Mouse (Mus musculus): ENCODE measurements at regions not wholly inside any gene's neighbourhood (a gene's known extent, or its start where the extent isn't known, plus 50 kb on each side); places are given as distances from the start of the nearest gene placed in this dataset.

DNA sequence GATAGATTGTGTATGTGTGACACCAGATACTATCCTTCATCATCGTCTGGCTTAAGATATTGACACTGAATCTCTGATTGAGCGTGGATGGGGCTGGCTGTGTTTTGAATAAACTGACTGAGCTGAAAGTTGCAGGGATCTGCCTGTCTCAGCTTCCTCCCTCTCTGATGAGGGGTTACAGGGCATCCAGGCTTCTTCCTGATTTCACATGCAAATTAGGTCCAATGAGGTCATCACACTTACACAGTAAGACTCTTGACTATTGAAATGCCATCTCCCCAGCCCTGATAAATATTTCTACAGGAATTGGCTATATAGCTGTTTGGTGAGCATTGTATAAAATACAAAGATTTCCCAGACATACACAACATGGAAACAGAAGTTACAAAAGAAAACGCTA, 113.1 kb upstream of the Adgrl2 start:
- WGBS: 89% methylated on average over 3 of the region's 3 CpGs
- Histone ChIP-seq H3K4me1 (replicated peaks; ENCODE audit: control insufficient read depth, insufficient read depth, low read length) (no peaks in the 10 kb centered on the region), H3K36me3 (ENCODE audit: control insufficient read depth, insufficient read depth, low read length) (no peaks in the 10 kb centered on the region)

DNA sequence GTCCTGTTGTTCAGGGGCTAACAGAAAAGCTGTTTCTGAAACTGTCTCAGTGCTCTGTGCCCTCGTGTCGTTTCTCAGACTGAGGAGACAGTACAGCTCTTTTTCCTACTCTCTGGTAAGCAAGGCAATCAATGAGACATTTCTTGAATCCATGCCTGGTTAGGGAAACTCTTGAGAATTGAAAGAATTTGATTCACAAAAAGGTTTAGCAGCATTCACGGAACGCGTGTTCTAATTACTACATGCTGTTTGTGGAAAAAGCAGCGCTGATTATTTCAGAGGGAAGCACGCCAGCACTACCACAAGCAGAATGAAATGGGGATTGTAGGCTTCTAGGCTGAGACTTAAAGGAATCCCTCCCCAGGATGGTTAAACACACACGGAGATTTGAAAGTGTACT, 112.5 kb upstream of the Adgrl2 start:
- 91% methylated on average over 8 of the region's 8 CpGs for WGBS
- no peaks in the 10 kb centered on the region for H3K27me3 ChIP-seq (ENCODE audit: control insufficient read depth, insufficient read depth, low read length)

More for the DNA sequence above, 113.1 kb upstream of the Adgrl2 start:
- no peak overlapping the region for H3K4me3 ChIP-seq (ENCODE audit: control insufficient read depth, insufficient read depth, low read length)
- H3K27ac ChIP-seq (ENCODE audit: control insufficient read depth, insufficient read depth, low read length): no peak overlapping the region
- no peak for DNase-seq
- no peaks in the 10 kb centered on the region for H3K27me3 ChIP-seq (ENCODE audit: control insufficient read depth, insufficient read depth, low read length)
- TF ChIP-seq CTCF (IDR thresholded peaks at IDR 0.05; ENCODE audit: borderline replicate concordance, control insufficient read depth, extremely low read depth, insufficient read depth, low read length, poor library complexity) (no peak), POLR2A (IDR thresholded peaks at IDR 0.05; ENCODE audit: control insufficient read depth, extremely low read depth, insufficient read depth, low read length, poor library complexity) (no peak)

DNA sequence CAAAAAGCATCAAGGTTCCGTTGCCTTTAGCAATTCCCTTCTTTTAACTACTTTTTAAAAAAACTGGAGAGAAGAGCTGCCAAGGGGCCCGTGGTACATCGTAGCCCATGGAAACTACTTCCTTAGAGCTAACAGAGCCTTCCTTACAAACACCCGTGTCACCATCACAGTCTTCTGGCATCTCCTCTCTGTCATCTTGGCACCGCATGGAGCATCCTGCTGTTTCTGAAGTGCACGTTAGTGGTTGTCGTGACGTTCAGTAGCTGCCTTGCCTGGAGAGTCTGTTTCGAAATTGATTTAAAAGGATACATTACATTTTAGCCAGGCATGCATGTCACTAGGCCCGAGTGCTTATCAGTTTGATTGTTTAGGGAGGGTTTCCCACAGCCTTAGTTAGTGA, 111.4 kb upstream of the Adgrl2 start:
- 94% methylated on average over 10 of the region's 10 CpGs for WGBS
- no peaks in the 10 kb centered on the region for H3K4me1 ChIP-seq (replicated peaks; ENCODE audit: control insufficient read depth, insufficient read depth, low read length)
- H3K36me3 ChIP-seq (ENCODE audit: control insufficient read depth, insufficient read depth, low read length): no peaks in the 10 kb centered on the region
- no peak for DNase-seq
- H3K4me3 ChIP-seq (ENCODE audit: control insufficient read depth, insufficient read depth, low read length): no peak overlapping the region
- no peak for TF ChIP-seq CTCF (IDR thresholded peaks at IDR 0.05; ENCODE audit: borderline replicate concordance, control insufficient read depth, extremely low read depth, insufficient read depth, low read length, poor library complexity)
- no peak overlapping the region for H3K27ac ChIP-seq (ENCODE audit: control insufficient read depth, insufficient read depth, low read length)
- H3K27me3 ChIP-seq (ENCODE audit: control insufficient read depth, insufficient read depth, low read length): no peaks in the 10 kb centered on the region

More for the DNA sequence above, 112.5 kb upstream of the Adgrl2 start:
- TF ChIP-seq CTCF (IDR thresholded peaks at IDR 0.05; ENCODE audit: borderline replicate concordance, control insufficient read depth, extremely low read depth, insufficient read depth, low read length, poor library complexity) (no peak), POLR2A (IDR thresholded peaks at IDR 0.05; ENCODE audit: control insufficient read depth, extremely low read depth, insufficient read depth, low read length, poor library complexity) (no peak)
- no peaks in the 10 kb centered on the region for H3K4me1 ChIP-seq (replicated peaks; ENCODE audit: control insufficient read depth, insufficient read depth, low read length)
- H3K36me3 ChIP-seq (ENCODE audit: control insufficient read depth, insufficient read depth, low read length): no peaks in the 10 kb centered on the region
- no peak overlapping the region for H3K27ac ChIP-seq (ENCODE audit: control insufficient read depth, insufficient read depth, low read length)
- no peak for DNase-seq
- no peak overlapping the region for H3K4me3 ChIP-seq (ENCODE audit: control insufficient read depth, insufficient read depth, low read length)

DNA sequence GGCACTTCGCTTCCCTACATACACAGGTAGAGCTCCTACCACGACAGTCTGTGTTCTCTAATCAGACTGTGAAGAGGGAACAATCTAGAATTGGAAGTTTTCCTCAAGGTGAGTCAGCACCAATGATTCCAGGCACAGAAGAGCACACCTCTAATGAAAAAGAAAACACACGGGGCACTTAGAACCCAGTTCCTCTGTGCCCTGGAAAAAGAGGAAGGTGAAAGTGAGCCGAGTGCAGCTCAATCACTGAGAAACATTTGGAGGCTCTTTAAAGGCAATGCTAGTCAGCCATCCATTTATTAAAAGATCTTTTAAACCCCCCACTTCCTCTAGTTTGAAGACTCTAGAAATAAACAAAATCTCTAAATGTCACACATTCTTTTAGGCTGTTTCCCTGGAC, 108.4 kb upstream of the Adgrl2 start:
- TF ChIP-seq CTCF (IDR thresholded peaks at IDR 0.05; ENCODE audit: borderline replicate concordance, control insufficient read depth, extremely low read depth, insufficient read depth, low read length, poor library complexity) (no peak), POLR2A (IDR thresholded peaks at IDR 0.05; ENCODE audit: control insufficient read depth, extremely low read depth, insufficient read depth, low read length, poor library complexity) (no peak)
- H3K27me3 ChIP-seq (ENCODE audit: control insufficient read depth, insufficient read depth, low read length): no peaks in the 10 kb centered on the region
- no peak overlapping the region for H3K27ac ChIP-seq (ENCODE audit: control insufficient read depth, insufficient read depth, low read length)
- WGBS: 26% methylated on average over 4 of the region's 4 CpGs
- no peaks in the 10 kb centered on the region for H3K4me1 ChIP-seq (replicated peaks; ENCODE audit: control insufficient read depth, insufficient read depth, low read length)
- no peak overlapping the region for H3K4me3 ChIP-seq (ENCODE audit: control insufficient read depth, insufficient read depth, low read length)
- DNase-seq: no peak
- H3K36me3 ChIP-seq (ENCODE audit: control insufficient read depth, insufficient read depth, low read length): no peaks in the 10 kb centered on the region

DNA sequence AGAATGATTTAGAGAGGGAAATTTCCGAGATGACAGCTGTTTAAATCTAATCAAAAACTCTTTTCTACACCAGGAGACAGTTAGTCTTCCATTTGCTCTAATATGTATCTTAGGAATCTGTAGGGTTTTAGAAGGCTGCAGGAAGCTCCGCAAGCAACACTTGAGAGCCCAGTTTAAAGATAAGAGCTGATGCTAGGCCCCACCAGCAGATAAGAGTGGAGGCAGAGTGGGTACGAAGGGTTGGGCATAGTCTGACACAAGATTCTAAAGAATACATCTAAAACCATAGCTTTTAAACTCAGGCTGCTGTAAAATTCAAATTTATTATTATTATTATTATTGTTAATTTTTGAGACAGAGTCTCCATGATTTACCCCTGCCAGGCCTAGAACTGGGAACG, 106.7 kb upstream of the Adgrl2 start:
- Histone ChIP-seq H3K4me1 (replicated peaks; ENCODE audit: control insufficient read depth, insufficient read depth, low read length) (no peaks in the 10 kb centered on the region), H3K4me3 (ENCODE audit: control insufficient read depth, insufficient read depth, low read length) (no peak overlapping the region), H3K27me3 (ENCODE audit: control insufficient read depth, insufficient read depth, low read length) (no peaks in the 10 kb centered on the region), H3K27ac (ENCODE audit: control insufficient read depth, insufficient read depth, low read length) (no peak overlapping the region), H3K36me3 (ENCODE audit: control insufficient read depth, insufficient read depth, low read length) (no peaks in the 10 kb centered on the region)
- TF ChIP-seq POLR2A (IDR thresholded peaks at IDR 0.05; ENCODE audit: control insufficient read depth, extremely low read depth, insufficient read depth, low read length, poor library complexity) (no peak), CTCF (IDR thresholded peaks at IDR 0.05; ENCODE audit: borderline replicate concordance, control insufficient read depth, extremely low read depth, insufficient read depth, low read length, poor library complexity) (no peak)
- DNase-seq: no peak
- WGBS: 89% methylated on average over 4 of the region's 4 CpGs

DNA sequence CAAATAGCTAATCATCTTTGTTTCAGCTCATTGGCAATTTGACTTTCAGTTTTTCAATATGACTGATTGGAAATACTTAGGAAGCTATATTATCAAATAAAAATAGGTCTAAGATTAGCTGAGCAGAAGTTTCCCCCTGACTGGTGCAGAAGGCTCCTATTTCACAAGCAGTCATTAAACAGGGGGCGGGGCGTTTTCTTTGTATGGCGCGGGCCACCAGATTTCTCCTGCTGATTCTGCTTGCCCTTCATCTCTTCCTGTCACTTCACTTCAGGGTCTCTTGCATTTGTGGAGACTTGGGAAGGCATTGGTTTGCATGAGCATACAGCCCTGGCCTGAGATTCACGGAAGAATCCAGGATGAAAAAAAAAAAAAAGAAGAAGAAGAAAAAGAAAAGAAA, 102.3 kb upstream of the Adgrl2 start:
- no peak overlapping the region for H3K4me3 ChIP-seq (ENCODE audit: control insufficient read depth, insufficient read depth, low read length)
- WGBS: 67% methylated on average over 5 of the region's 5 CpGs
- no peak for DNase-seq
- H3K36me3 ChIP-seq (ENCODE audit: control insufficient read depth, insufficient read depth, low read length): no peaks in the 10 kb centered on the region
- H3K27ac ChIP-seq (ENCODE audit: control insufficient read depth, insufficient read depth, low read length): no peak overlapping the region
- no peaks in the 10 kb centered on the region for H3K27me3 ChIP-seq (ENCODE audit: control insufficient read depth, insufficient read depth, low read length)
- H3K4me1 ChIP-seq (replicated peaks; ENCODE audit: control insufficient read depth, insufficient read depth, low read length): no peaks in the 10 kb centered on the region
- TF ChIP-seq POLR2A (IDR thresholded peaks at IDR 0.05; ENCODE audit: control insufficient read depth, extremely low read depth, insufficient read depth, low read length, poor library complexity) (no peak), CTCF (IDR thresholded peaks at IDR 0.05; ENCODE audit: borderline replicate concordance, control insufficient read depth, extremely low read depth, insufficient read depth, low read length, poor library complexity) (no peak)

DNA sequence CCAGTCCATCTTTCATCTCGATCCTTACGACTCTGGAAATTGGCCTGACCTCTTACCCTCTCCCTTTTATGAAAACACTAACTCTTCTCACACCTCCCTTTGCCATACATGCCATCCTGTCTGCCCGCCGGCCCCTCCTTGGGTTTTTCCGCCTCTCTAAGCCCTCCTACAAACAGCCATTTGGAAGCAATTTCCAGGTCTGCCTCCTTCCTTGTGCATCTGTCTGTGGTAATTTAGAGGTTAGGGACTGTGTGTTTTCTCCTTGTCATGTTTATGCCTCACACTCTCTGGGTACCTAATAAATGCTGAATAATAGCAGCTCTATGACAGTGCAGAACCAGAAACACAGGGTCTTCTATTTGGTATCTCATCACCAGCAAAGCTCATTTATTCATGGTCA, 99.7 kb upstream of the Adgrl2 start:
- Histone ChIP-seq H3K4me3 (ENCODE audit: control insufficient read depth, insufficient read depth, low read length) (no peak overlapping the region), H3K4me1 (replicated peaks; ENCODE audit: control insufficient read depth, insufficient read depth, low read length) (peaks cover 6% of the 10 kb centered on the region)
- 91% methylated on average over 5 of the region's 5 CpGs for WGBS

More for the DNA sequence above, 99.7 kb upstream of the Adgrl2 start:
- H3K27me3 ChIP-seq (ENCODE audit: control insufficient read depth, insufficient read depth, low read length): no peaks in the 10 kb centered on the region
- no peak overlapping the region for H3K27ac ChIP-seq (ENCODE audit: control insufficient read depth, insufficient read depth, low read length)
- no peaks in the 10 kb centered on the region for H3K36me3 ChIP-seq (ENCODE audit: control insufficient read depth, insufficient read depth, low read length)
- TF ChIP-seq CTCF (IDR thresholded peaks at IDR 0.05; ENCODE audit: borderline replicate concordance, control insufficient read depth, extremely low read depth, insufficient read depth, low read length, poor library complexity) (no peak), POLR2A (IDR thresholded peaks at IDR 0.05; ENCODE audit: control insufficient read depth, extremely low read depth, insufficient read depth, low read length, poor library complexity) (no peak)
- no peak for DNase-seq

All from thymus, adult 2 months (tissue).